Mouse (Mus musculus) granulocyte monocyte progenitor cell, adult 5-6 weeks (primary cell): ENCODE measurements around the gene Rab3il1. TPM values are rescaled to one million over a fixed set of nuclear protein-coding genes. Genes with fewer than 3 reads are reported as not detected.

Experiments
- ATAC-seq: replicated peaks from 2 replicates; pipeline ENCODE4 v1.8.0; 2016; ENCODE audit warnings: mild to moderate bottlenecking, moderate TSS enrichment, inconsistent platforms; ENCODE audit not compliant: poor library complexity, severe bottlenecking
- total RNA-seq, 2 experiments: library from RNA; stranded (forward) in 1 of 2; stranded (reverse) in 1 of 2; fragments of 200-712, 200-1000 nt in 1 of 2; fragments of >200 nt in 1 of 2; fragmentation: Nextera tagmentation in 1 of 2; gene quantifications; 2 replicates each; pipeline ENCODE4 v1.2.3; 2014 to 2017

Rab3il1 gene
- total RNA-seq, 2 experiments from 2014 or later: 2.8 to 3.7 TPM

DNA sequence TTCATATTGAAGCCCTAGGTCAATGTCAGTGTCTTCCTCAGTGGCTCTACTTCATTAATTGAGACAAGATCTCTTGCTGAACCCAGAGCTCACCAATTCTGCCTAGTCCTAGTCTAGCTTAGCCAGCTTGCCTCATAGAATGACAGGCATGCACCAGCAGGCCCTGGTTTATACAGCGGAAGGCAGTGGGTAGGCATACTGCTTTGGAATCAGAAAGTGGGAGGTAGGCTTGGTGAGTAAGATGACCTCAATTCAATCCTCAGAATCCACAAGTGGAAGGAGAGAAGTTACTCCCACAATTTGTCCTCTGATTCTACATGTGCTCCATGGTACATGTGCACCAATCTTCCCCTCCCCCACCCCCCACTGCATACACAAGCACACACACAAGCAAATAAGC lies 2.2 kb downstream of the Rab3il1 start:
- ATAC-seq: no peak

DNA sequence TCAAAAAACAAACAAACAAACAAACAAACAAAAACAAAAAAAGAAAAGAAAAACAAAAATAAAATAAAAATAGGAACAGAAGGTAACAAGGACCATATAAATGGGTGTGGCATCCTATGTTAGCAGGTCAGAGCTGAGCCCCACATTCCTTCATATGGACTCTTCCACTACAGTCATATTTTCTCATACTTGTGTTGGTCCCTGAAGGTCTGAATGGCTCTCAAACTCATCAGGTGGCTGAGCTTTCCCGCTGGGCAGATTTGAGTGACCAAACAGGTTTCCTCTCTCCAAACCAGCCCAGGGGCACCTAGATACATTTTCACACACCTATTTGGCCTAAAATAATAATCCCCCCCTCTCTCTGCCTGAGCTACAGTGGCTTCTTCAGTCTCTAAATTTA lies 9.9 kb downstream of the Rab3il1 start:
- no peak for ATAC-seq

- ATAC-seq: no peak
Measured at GRCm38 (mm10) chr19:10012827-10013278, 11.4 kb downstream of the Rab3il1 start.

DNA sequence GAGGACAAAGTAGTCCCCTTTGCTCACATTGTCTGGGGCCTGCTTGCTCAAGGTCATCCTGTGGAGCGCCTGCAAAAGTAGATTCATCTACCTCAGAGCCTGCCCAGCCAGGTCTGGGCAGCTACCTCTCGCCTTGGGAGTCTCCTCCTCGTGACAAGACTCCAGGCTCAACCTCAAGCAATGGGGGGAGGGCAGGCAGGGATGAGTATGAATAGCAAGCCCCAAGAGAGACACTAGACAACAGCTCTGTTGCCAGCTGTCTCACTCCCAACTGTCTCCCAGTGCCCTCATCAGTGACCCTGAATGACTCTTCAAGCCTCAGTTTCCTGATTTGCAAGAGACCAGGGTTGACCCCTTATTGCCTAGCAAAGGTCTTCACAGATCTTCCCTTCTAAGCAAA lies 11.9 kb downstream of the Rab3il1 start:
- no peak for ATAC-seq

- ATAC-seq: no peak
Measured at GRCm38 (mm10) chr19:10013913-10014312, 12.4 kb downstream of the Rab3il1 start.

DNA sequence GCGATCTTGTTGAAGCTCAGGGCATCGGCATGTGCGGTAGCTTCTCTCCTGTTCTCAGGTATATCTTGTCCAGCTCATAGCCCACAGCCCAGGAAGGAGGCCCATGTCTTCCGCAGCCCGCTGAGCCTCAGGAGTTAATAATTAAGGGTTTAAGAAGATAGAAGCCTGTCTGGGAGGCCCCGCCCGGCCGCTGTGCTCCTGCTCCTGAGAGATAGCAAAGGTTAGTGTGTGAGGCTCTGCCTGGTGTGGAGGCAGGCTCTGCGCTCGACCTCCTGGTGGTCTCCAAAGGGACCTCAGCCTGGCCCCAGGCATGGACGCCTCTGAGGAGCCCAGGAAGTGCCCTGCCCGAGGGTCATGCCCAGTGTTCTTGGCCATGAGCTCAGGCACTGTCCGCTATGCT lies 13.4 kb downstream of the Rab3il1 start:
- ATAC-seq: no peak

- no peak for ATAC-seq
Measured at GRCm38 (mm10) chr19:10015442-10015841, 14.0 kb downstream of the Rab3il1 start.

DNA sequence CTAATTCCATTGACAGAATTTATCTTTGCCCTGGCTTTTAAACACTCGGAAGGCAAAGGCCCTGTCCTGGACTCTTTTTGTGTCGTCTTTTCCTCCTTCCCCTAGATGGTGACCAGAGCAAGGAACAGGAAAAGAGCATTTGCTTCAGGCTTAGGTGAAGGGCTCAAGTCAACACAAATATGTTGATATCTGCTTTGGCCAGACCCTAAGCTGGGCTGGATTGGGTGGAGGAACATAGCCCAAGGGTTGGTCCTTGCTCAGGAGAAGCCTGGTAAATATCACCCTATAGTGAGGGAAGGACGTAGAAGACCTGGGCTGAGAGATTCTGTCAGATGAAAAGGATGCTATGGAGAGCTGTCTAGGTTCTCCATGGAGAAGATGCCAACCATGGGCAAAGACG lies 14.7 kb downstream of the Rab3il1 start:
- ATAC-seq: no peak

- peak; percentile 82 for ATAC-seq
Measured at GRCm38 (mm10) chr19:10017637-10018526, 16.4 kb downstream of the Rab3il1 start.

DNA sequence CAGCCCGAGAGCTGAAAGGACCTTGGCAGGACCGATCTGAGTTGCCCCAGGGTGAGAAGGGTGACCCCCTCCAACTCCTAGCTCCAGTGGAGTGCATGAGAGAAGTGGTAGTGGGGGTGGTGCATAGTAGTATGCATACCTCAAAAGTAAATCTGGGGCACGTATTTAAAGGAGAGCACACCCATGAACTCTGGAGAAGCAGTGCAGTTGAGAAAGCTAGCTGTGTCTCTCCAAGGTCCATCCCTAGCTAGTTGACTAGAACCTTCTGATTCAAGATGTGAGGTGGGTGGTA lies 17.0 kb downstream of the Rab3il1 start:
- ATAC-seq: no peak

- ATAC-seq: no peak
Measured at GRCm38 (mm10) chr19:10019214-10019760, 17.8 kb downstream of the Rab3il1 start.

DNA sequence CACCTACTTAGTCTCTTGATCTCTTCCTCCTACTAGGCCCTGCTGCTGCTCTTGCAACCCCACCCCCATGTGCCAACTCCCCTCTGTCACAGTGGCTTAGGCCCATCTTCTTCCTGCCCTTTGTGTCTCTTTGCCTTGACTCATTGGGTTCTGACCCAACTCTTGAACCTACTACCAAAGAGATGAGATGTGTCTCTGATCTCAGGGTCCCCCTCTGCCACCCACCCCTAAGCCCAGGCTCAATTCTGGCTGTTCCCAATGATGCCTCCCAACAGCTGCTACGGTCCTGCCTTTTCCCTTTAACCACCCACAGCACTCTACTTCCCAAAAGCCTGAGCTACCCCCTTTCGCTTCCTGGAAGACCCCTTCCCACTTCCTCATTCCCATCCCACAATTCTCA lies 20.5 kb downstream of the Rab3il1 start:
- no peak for ATAC-seq

DNA sequence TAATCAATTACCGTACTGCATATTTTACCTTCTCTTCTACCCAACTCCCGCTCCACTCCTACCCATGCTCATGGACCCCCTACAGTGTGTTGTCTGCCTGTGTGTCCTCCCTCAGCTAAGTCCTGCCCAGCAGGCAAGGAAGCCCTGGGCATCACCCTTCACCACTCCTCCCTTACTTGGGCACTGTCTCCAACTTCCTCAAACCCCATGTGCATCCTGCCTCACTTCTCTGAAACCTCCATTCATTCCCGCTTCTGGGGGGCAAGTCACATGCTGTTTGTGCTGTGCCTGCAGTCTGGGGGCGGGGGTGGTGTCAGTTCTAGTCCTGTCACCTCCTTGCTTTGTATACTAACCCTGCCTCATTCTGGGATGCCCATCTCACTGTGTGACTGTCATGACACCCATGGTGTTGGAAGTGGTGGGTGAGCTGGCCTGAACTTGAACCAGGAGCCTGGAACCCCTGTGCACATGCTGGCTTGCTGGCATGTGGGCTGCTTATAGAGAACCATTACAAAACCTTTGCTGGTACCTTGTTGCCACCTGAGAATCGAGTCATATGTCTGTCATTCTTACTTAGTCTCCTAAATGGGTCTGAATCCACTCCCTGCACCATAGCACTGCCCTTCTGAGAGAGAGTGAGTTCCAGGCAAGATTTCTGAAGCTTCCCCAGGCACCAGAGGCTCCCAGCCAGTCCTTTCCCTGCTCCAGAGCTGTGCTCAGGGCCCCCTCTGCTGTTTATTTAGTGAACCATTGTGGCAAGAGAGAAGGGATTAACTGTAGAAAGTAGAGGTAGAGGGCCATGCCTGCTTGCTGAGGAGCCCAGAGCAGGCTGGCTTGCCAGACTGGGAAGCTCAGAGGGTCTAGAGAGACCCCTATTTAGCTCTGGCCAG lies 21.2 kb downstream of the Rab3il1 start:
- ATAC-seq: peak; percentile 70

DNA sequence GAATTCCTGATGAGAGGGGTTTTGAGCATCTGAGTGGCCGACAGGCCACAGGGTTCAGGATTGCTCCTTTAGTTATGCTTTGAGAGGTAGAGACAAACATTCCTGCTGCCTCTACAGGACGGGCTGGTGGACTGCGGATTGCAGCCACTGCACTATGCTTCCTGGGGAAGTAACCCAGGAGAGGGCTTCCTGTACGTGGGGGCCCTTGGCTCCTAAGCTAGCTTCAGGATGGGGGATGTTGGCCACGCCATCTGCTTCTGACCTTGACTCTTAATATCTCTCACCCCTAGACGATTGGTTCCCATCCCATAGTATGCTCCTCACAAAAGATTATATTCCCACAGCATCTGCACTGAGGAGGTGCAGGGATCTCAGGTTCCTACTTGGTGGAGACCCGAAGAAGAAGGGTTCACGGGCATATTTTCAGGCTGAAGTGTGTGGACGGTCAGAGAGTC lies 21.9 kb downstream of the Rab3il1 start:
- ATAC-seq: peak; percentile 51

DNA sequence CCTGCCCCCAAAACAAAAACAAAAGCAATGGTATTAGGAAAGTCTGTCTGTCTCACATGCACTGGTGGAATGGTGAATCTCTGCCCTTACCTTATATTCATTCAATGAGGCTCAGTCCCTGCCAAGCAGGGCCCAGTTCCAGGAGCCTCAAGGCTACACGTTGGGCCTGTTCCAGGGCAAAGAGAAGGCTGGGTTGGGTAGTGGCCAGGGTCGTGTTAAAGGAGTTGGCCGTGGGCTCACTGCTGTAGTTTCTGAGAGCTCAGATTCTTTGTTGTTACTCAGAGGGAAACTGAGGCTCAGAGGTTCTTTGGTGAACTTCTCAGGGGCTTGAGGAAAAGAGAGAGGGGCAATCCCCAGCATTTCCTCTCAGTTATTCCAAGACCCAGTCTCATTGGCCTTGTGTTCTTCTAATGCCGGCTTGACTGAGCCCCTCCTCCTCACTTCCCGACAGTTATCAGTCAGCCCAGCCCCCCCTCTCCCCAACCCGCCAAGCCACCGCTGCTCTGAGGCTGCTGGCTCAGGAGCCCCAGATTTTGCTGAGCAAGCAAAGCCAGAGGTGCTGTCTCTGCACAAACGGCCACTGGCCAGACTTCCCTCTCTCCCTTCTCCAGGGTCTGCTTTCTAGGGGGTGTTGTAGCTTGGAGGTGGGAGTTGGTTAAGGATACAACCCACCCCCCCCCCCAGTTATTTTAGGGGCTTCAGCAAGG lies 23.9 kb downstream of the Rab3il1 start:
- no peak for ATAC-seq

- ATAC-seq: no peak
Measured at GRCm38 (mm10) chr19:10029746-10030145, 28.3 kb downstream of the Rab3il1 start.

GRCm38 (mm10) chr19:10033211-10033973 lies 31.9 kb downstream of the Rab3il1 start:
- ATAC-seq: peak; percentile 69

DNA sequence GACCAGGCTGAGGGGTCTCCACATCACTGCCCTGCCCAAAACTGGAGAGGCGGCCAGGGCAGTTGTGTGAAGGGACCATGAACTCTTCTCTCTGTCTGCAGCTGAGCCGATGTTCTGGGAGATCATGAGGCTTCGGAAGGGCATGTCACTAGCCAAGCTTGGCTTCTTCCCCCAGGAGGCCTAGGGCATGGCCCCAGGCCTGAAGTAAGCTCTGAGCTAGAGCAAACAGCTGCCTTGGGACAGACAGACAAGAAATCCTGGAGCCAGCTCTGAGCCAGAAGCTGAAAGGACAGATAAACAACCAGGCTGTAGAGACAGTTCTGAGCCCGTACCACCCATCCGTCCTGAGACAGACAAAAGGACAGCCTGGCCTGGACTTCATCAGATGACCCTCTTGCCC lies 32.9 kb downstream of the Rab3il1 start:
- ATAC-seq: no peak

DNA sequence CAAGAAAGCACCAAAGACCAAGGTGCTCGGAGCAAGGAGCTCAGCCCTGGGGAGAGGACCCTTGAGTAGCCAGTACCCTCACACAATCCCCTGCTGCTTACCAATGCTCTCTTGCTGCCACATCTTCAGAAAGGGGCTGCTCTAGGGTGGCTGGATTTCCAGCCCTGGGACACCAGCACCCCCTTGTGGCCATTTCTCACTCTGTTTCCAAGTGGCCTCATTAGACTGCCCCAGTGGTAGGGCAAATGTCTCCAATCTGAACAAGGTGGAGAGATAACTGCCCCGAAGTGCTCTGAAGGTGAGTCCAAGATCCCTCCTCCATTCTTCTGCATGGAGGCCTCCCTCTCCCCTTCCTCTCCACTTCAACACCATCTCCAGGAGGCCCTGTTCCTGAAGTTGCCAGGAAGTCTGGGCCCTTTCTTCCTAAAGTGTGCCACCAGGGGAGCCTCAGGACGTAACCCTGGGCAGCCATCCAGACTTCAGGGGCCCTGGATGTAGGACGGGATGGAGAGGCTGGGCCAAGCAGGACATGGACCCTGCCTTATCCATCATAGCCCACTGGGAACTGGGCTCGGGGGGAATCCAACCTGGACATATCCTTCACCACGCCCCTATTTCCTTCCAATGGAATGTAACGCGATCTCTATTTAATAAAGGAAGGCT lies 33.4 kb downstream of the Rab3il1 start:
- ATAC-seq: peak; percentile 77
